ENCODE assay signal across 29 mouse cellular contexts in the genomic region with DNA sequence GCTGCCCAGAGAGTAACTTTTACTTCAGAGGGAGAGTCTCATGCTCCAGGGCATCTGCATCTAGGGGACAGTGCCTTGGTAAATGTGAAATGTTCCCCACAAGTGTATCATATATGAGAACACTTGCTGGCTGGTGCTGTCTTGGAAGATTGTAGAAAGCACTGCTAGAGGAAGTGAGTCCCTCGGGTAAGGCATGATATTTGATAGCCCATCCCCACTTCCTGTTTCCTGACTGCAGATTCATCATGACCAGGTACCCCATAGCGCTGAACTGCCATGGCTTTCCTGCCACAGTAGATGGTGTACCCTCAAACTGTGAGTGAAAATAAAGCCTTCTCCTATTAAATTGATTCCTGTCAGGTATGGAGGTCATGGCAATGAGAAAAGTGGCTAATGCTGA. TPM values are rescaled to one million over a fixed set of nuclear protein-coding genes. Genes with fewer than 3 reads are reported as not detected.
A peak's percentile ranks its signal among the peaks of the same experiment; 100 is the strongest.
DNase-seq lines count a peak whose midpoint lies in the region; ATAC-seq and TF ChIP-seq lines count a peak whose summit lies in the region.
"Had no signal": no experiment of that assay in that cellular context is flagged by ENCODE, and none has a peak within 500 bp of the region (broad histone marks: within the 10 kb centered on the region; RNA-seq: fewer than 3 reads in every experiment).

No protein-coding gene starts in this region.

- TF ChIP-seq RAD21 in MEL (IDR thresholded peaks at IDR 0.05; ENCODE audit: low read depth, low read length) = no peak

- peak; percentile 62 for DNase-seq in thymus, postnatal 0 days (ENCODE audit: low spot score)
- no peak for DNase-seq in thymus, adult 18-20 months
- DNase-seq in MEL (ENCODE audit: low read depth, low spot score) = peak; percentile 81
- peak; percentile 61 for DNase-seq in induced T-regulatory cell, adult 2 months (ENCODE audit: low read depth)
- peak; percentile 52 for DNase-seq in splenic B cell, adult 2 months (ENCODE audit: low read depth, low spot score)
- no peak for DNase-seq in kidney, adult 18-20 months
- DNase-seq: adrenal gland, postnatal 14 days; cerebellum, adult 2 months; cerebellum, postnatal 25 days; embryo, embryonic 11 days; gastrocnemius, postnatal 10 days; heart, adult 11 months; heart, postnatal 10 days; kidney, adult 8-10 months; kidney, postnatal 14 days; layer of hippocampus, postnatal 36 days; lung, embryonic 14.5 days had no signal

- H3K4me3 ChIP-seq in MEL (ENCODE audit: control insufficient read depth in 1 of 2, insufficient read depth in 1 of 2, low read depth in 2 of 2, low read length in 2 of 2) = no peak overlapping the region
- H3K4me3 ChIP-seq in forebrain, embryonic 15.5 days = no peak overlapping the region
- H3K4me3 ChIP-seq: embryonic facial prominence, embryonic 13.5 days; erythroblast, embryonic 14.5 days; forebrain, embryonic 13.5 days; heart, embryonic 12.5 days; hindbrain, embryonic 13.5 days; layer of hippocampus, adult 2 months; limb, embryonic 12.5 days; midbrain, embryonic 15.5 days; myocyte had no signal

- H3K27me3 ChIP-seq in MEL (ENCODE audit: control insufficient read depth in 1 of 2, insufficient read depth in 2 of 2, low read length in 2 of 2) = no peaks in the 10 kb centered on the region
- H3K27me3 ChIP-seq in splenic B cell, adult 2 months (ENCODE audit: control insufficient read depth, insufficient read depth, low read length, poor library complexity, severe bottlenecking) = no peaks in the 10 kb centered on the region
- H3K27me3 ChIP-seq in forebrain, embryonic 15.5 days = no peaks in the 10 kb centered on the region
- H3K27me3 ChIP-seq: embryonic facial prominence, embryonic 13.5 days; forebrain, embryonic 13.5 days; heart, embryonic 12.5 days; hindbrain, embryonic 13.5 days; limb, embryonic 12.5 days; midbrain, embryonic 15.5 days had no signal

- WGBS in forebrain, embryonic 15.5 days = 83% methylated on average over 2 of the region's 2 CpGs

- no peak overlapping the region for H3K9ac ChIP-seq in MEL (ENCODE audit: control insufficient read depth, low read depth, low read length, poor library complexity, severe bottlenecking)
- H3K9ac ChIP-seq in forebrain, embryonic 15.5 days (replicated peaks) = no peak overlapping the region
- H3K9ac ChIP-seq: embryonic facial prominence, embryonic 13.5 days; forebrain, embryonic 13.5 days; heart, embryonic 12.5 days; hindbrain, embryonic 13.5 days; limb, embryonic 12.5 days; liver, embryonic 14.5 days; lung, embryonic 14.5 days; midbrain, embryonic 15.5 days had no signal

- no peak for ATAC-seq in monocyte, adult 5-6 weeks (replicated peaks; ENCODE audit: insufficient number of reproducible peaks, low FRiP score, low TSS enrichment, poor library complexity, severe bottlenecking)
- no peak for ATAC-seq in forebrain, embryonic 15.5 days (replicated peaks)
- ATAC-seq: forebrain, embryonic 13.5 days; midbrain, embryonic 15.5 days had no signal

- no peaks in the 10 kb centered on the region for H3K79me2 ChIP-seq in MEL (ENCODE audit: control insufficient read depth, insufficient read depth, low read length, poor library complexity)

- no peak for TF ChIP-seq POLR2A in MEL (IDR thresholded peaks at IDR 0.05; ENCODE audit: control insufficient read depth in 1 of 2, insufficient read depth in 1 of 2, low read depth in 1 of 2, low read length in 2 of 2, poor library complexity in 1 of 2)

- peaks cover 0 to 11% of the 10 kb centered on the region in 2 experiments; a peak in 3 of 4 replicates for H3K36me3 ChIP-seq in MEL (ENCODE audit: control insufficient read depth in 1 of 2, insufficient read depth in 2 of 2, low read length in 2 of 2)
- H3K36me3 ChIP-seq in splenic B cell, adult 2 months (ENCODE audit: control insufficient read depth, insufficient read depth, low read length, poor library complexity, severe bottlenecking) = peaks cover 16% of the 10 kb centered on the region
- no peaks in the 10 kb centered on the region; the same call in 1 of the 2 replicates for H3K36me3 ChIP-seq in forebrain, embryonic 15.5 days
- H3K36me3 ChIP-seq: embryonic facial prominence, embryonic 13.5 days; heart, embryonic 12.5 days; limb, embryonic 12.5 days; midbrain, embryonic 15.5 days had no signal

- H3K4me2 ChIP-seq in forebrain, embryonic 15.5 days (replicated peaks) = no peak overlapping the region
- H3K4me2 ChIP-seq: embryonic facial prominence, embryonic 13.5 days; forebrain, embryonic 13.5 days; heart, embryonic 12.5 days; hindbrain, embryonic 13.5 days; limb, embryonic 12.5 days; lung, embryonic 14.5 days; midbrain, embryonic 15.5 days had no signal

- TF ChIP-seq CTCF in MEL (IDR thresholded peaks at IDR 0.05 in 2 of 3, conservative IDR thresholded peaks at IDR 0.05 in 1 of 3; ENCODE audit: control insufficient read depth in 1 of 3, insufficient read depth in 1 of 3, low read depth in 2 of 3, low read length in 3 of 3, poor library complexity in 1 of 3, severe bottlenecking in 1 of 3) = no peak

- H3K4me1 ChIP-seq in MEL (ENCODE audit: control insufficient read depth in 1 of 2, insufficient read depth in 2 of 2, low read length in 2 of 2) = peaks cover 0 to 30% of the 10 kb centered on the region in 2 experiments; a peak in 3 of 4 replicates
- H3K4me1 ChIP-seq in forebrain, embryonic 15.5 days = no peaks in the 10 kb centered on the region
- H3K4me1 ChIP-seq: embryonic facial prominence, embryonic 13.5 days; forebrain, embryonic 13.5 days; hindbrain, embryonic 13.5 days; limb, embryonic 12.5 days; midbrain, embryonic 15.5 days had no signal

- H3K9me3 ChIP-seq in MEL (replicated peaks; ENCODE audit: insufficient read depth, low read length) = no peaks in the 10 kb centered on the region
- H3K9me3 ChIP-seq in forebrain, embryonic 15.5 days = no peaks in the 10 kb centered on the region
- H3K9me3 ChIP-seq: embryonic facial prominence, embryonic 13.5 days; forebrain, embryonic 13.5 days; heart, embryonic 12.5 days; hindbrain, embryonic 13.5 days; limb, embryonic 12.5 days; midbrain, embryonic 15.5 days had no signal

- H3K27ac ChIP-seq in MEL (ENCODE audit: control insufficient read depth, low read depth, low read length) = peak overlapping the region; percentile 18; the same call in 1 of the 2 replicates
- no peak overlapping the region for H3K27ac ChIP-seq in forebrain, embryonic 15.5 days (replicated peaks)
- H3K27ac ChIP-seq: embryonic facial prominence, embryonic 13.5 days; forebrain, embryonic 13.5 days; hindbrain, embryonic 13.5 days; layer of hippocampus, adult 2 months; limb, embryonic 12.5 days; liver, embryonic 14.5 days; midbrain, embryonic 15.5 days had no signal

- peak; percentile 44 to 46; a peak in 3 of 4 replicates for TF ChIP-seq EP300 in MEL (IDR thresholded peaks at IDR 0.05; ENCODE audit: low read depth in 1 of 2, low read length in 2 of 2)

TF ChIP-seq in MEL, 35 proteins besides CTCF, POLR2A, EP300 and RAD21:
- TF ChIP-seq UBTF (IDR thresholded peaks at IDR 0.05; ENCODE audit: borderline replicate concordance, insufficient read depth, low read depth, low read length) (no peak), ELF1 (IDR thresholded peaks at IDR 0.05; ENCODE audit: low read depth, low read length) (peak; percentile 69), ZC3H11A (IDR thresholded peaks at IDR 0.05; ENCODE audit: low read depth, low read length) (no peak), CHD1 (IDR thresholded peaks at IDR 0.05; ENCODE audit: low read depth, low read length) (no peak), GABPA (IDR thresholded peaks at IDR 0.05; ENCODE audit: low read depth, low read length) (0 out of 2 replicates have a peak, but pooled peaks have one; percentile 22), ZMIZ1 (IDR thresholded peaks at IDR 0.05; ENCODE audit: low read depth, low read length) (no peak), RCOR1 (IDR thresholded peaks at IDR 0.05; ENCODE audit: low read depth, low read length) (peak; percentile 75; the same call in 1 of the 2 replicates), TBP (IDR thresholded peaks at IDR 0.05; ENCODE audit: low read depth, low read length) (peak; percentile 90), GATA1 (IDR thresholded peaks at IDR 0.05; ENCODE audit: low read depth, low read length) (peak; percentile 60), ETS1 (IDR thresholded peaks at IDR 0.05; ENCODE audit: low read depth, low read length) (no peak), ZKSCAN1 (IDR thresholded peaks at IDR 0.05; ENCODE audit: low read depth, low read length) (no peak)

RNA-seq across cellular contexts. Expression of a gene that starts 19.1 kb away (rescaled TPM):
- polyA plus RNA-seq in thymus, postnatal 0 days (2015; fragmentation: Nextera tagmentation; extraction: Ambion mirVana) = 11.3 and 14.1 TPM in 2 replicates
- 12.5 and 16.2 TPM in 2 replicates for total RNA-seq in MEL (2012; rRNA removed)
- 10 to 100 TPM in 1 of 2 experiments, not detected in 1; 10.8 TPM for polyA plus RNA-seq in MEL (2012; ENCODE audit: insufficient read depth in 1 of 2, insufficient read length in 2 of 2, low read depth in 1 of 2, low replicate concordance in 2 of 2, missing spikeins in 1 of 2)
- 76.0 to 95.2 TPM (median 78.6 TPM) in 3 replicates for total RNA-seq in monocyte, adult 5-6 weeks (2017)
- polyA plus RNA-seq in forebrain, embryonic 15.5 days (2015; fragmentation: Nextera tagmentation; extraction: Ambion mirVana) = 0.68 and 0.98 TPM in 2 replicates

RNA-seq across cellular contexts. Expression of a gene that starts 51.8 kb away (rescaled TPM):
- 44.8 and 45.7 TPM in 2 replicates for polyA plus RNA-seq in thymus, postnatal 0 days (2015; fragmentation: Nextera tagmentation; extraction: Ambion mirVana)
- total RNA-seq in MEL (2012; rRNA removed) = 14.5 and 15.8 TPM in 2 replicates
- 10 to 100 TPM in 1 of 2 experiments, not detected in 1; 51.8 TPM for polyA plus RNA-seq in MEL (2012; ENCODE audit: insufficient read depth in 1 of 2, insufficient read length in 2 of 2, low read depth in 1 of 2, low replicate concordance in 2 of 2, missing spikeins in 1 of 2)
- total RNA-seq in monocyte, adult 5-6 weeks (2017) = 27.8 to 56.1 TPM (median 45.9 TPM) in 3 replicates
- 21.1 and 23.1 TPM in 2 replicates for polyA plus RNA-seq in forebrain, embryonic 15.5 days (2015; fragmentation: Nextera tagmentation; extraction: Ambion mirVana)

RNA-seq across cellular contexts. Expression of a gene that starts 52.5 kb away (rescaled TPM):
- polyA plus RNA-seq in thymus, postnatal 0 days (2015; fragmentation: Nextera tagmentation; extraction: Ambion mirVana) = 1.7 and 2.1 TPM in 2 replicates
- 5.0 and 6.7 TPM in 2 replicates for total RNA-seq in MEL (2012; rRNA removed)
- 1 to 10 TPM in 1 of 2 experiments, not detected in 1; 6.9 TPM for polyA plus RNA-seq in MEL (2012; ENCODE audit: insufficient read depth in 1 of 2, insufficient read length in 2 of 2, low read depth in 1 of 2, low replicate concordance in 2 of 2, missing spikeins in 1 of 2)
- total RNA-seq in monocyte, adult 5-6 weeks (2017) = 43.6 to 60.8 TPM (median 44.6 TPM) in 3 replicates
- polyA plus RNA-seq in forebrain, embryonic 15.5 days (2015; fragmentation: Nextera tagmentation; extraction: Ambion mirVana) = 3.4 and 3.9 TPM in 2 replicates

Comparison
In these comparisons a context has a peak if more than half of its experiments do, and no peak if none do; other contexts are left out.
1. DNase-seq: peak in thymus, postnatal 0 days (single experiment), MEL (single experiment), induced T-regulatory cell, adult 2 months (single experiment) and splenic B cell, adult 2 months (single experiment); none in thymus, adult 18-20 months (0 of 2) and kidney, adult 18-20 months (single experiment).